Mouse (Mus musculus): ENCODE data around the gene Gm44805. TPM values are rescaled to one million over a fixed set of nuclear protein-coding genes. Genes with fewer than 3 reads are reported as not detected.

Gene Gm44805
- polyA plus RNA-seq, 1 experiment from 2014 or later = not detected

GRCm38 (mm10) chr7:19651063-19651786, 30.0 kb downstream of the Gm44805 start:
- 90% methylated on average over 6 of the region's 6 CpGs for WGBS
- no peak for DNase-seq (ENCODE audit: low spot score)
- Histone ChIP-seq H3K36me3 (replicated peaks; ENCODE audit: control insufficient read depth, insufficient read depth, low read depth, low read length) (peaks cover 5% of the 10 kb centered on the region), H3K9me3 (replicated peaks; ENCODE audit: control insufficient read depth, low read length) (no peaks in the 10 kb centered on the region), H3K27ac (replicated peaks; ENCODE audit: low read depth, low read length) (no peak overlapping the region), H3K4me3 (ENCODE audit: low read depth, low read length) (no peak overlapping the region), H3K4me2 (ENCODE audit: low read depth, low read length) (no peak overlapping the region), H3K9ac (replicated peaks; ENCODE audit: low read length) (no peak overlapping the region), H3K27me3 (ENCODE audit: control insufficient read depth, insufficient read depth, low read length) (no peaks in the 10 kb centered on the region), H3K4me1 (ENCODE audit: control insufficient read depth, insufficient read depth, low read length) (no peaks in the 10 kb centered on the region)
- no peak for ATAC-seq (replicated peaks; ENCODE audit: insufficient number of reproducible peaks, low FRiP score, low TSS enrichment, low read depth)

- H3K27ac ChIP-seq (replicated peaks; ENCODE audit: low read depth, low read length) = no peak overlapping the region
- H3K36me3 ChIP-seq (replicated peaks; ENCODE audit: control insufficient read depth, insufficient read depth, low read depth, low read length) = peaks cover 29% of the 10 kb centered on the region
- DNase-seq (ENCODE audit: low spot score) (no peak), ATAC-seq (replicated peaks; ENCODE audit: insufficient number of reproducible peaks, low FRiP score, low TSS enrichment, low read depth) (no peak)
- no peak overlapping the region for H3K4me2 ChIP-seq (ENCODE audit: low read depth, low read length)
- WGBS = 97% methylated on average over 4 of the region's 4 CpGs
- H3K27me3 ChIP-seq (ENCODE audit: control insufficient read depth, insufficient read depth, low read length) = no peaks in the 10 kb centered on the region
- H3K4me3 ChIP-seq (ENCODE audit: low read depth, low read length) = no peak overlapping the region
- H3K9me3 ChIP-seq (replicated peaks; ENCODE audit: control insufficient read depth, low read length) = no peaks in the 10 kb centered on the region
- no peak overlapping the region for H3K9ac ChIP-seq (replicated peaks; ENCODE audit: low read length)
- no peaks in the 10 kb centered on the region for H3K4me1 ChIP-seq (ENCODE audit: control insufficient read depth, insufficient read depth, low read length)
Measured at GRCm38 (mm10) chr7:19641223-19641622, 40.0 kb downstream of the Gm44805 start.

GRCm38 (mm10) chr7:19635074-19635827, 46.0 kb downstream of the Gm44805 start:
- Histone ChIP-seq H3K4me1 (ENCODE audit: control insufficient read depth, insufficient read depth, low read length) (no peaks in the 10 kb centered on the region), H3K4me3 (ENCODE audit: low read depth, low read length) (no peak overlapping the region), H3K27me3 (ENCODE audit: control insufficient read depth, insufficient read depth, low read length) (no peaks in the 10 kb centered on the region), H3K27ac (replicated peaks; ENCODE audit: low read depth, low read length) (no peak overlapping the region), H3K36me3 (replicated peaks; ENCODE audit: control insufficient read depth, insufficient read depth, low read depth, low read length) (peaks cover 14% of the 10 kb centered on the region), H3K4me2 (ENCODE audit: low read depth, low read length) (no peak overlapping the region), H3K9ac (replicated peaks; ENCODE audit: low read length) (no peak overlapping the region), H3K9me3 (replicated peaks; ENCODE audit: control insufficient read depth, low read length) (no peaks in the 10 kb centered on the region)
- ATAC-seq (replicated peaks; ENCODE audit: insufficient number of reproducible peaks, low FRiP score, low TSS enrichment, low read depth) (no peak), DNase-seq (ENCODE audit: low spot score) (no peak)
- 93% methylated on average over 11 of the region's 11 CpGs for WGBS

GRCm38 (mm10) chr7:19634591-19634990, 46.6 kb downstream of the Gm44805 start:
- Histone ChIP-seq H3K27ac (replicated peaks; ENCODE audit: low read depth, low read length) (no peak overlapping the region), H3K9me3 (replicated peaks; ENCODE audit: control insufficient read depth, low read length) (no peaks in the 10 kb centered on the region), H3K4me1 (ENCODE audit: control insufficient read depth, insufficient read depth, low read length) (no peaks in the 10 kb centered on the region), H3K36me3 (replicated peaks; ENCODE audit: control insufficient read depth, insufficient read depth, low read depth, low read length) (peaks cover 14% of the 10 kb centered on the region), H3K27me3 (ENCODE audit: control insufficient read depth, insufficient read depth, low read length) (no peaks in the 10 kb centered on the region), H3K4me3 (ENCODE audit: low read depth, low read length) (no peak overlapping the region), H3K9ac (replicated peaks; ENCODE audit: low read length) (no peak overlapping the region), H3K4me2 (ENCODE audit: low read depth, low read length) (no peak overlapping the region)
- WGBS = 88% methylated on average over 2 of the region's 2 CpGs
- DNase-seq (ENCODE audit: low spot score) = no peak
- no peak for ATAC-seq (replicated peaks; ENCODE audit: insufficient number of reproducible peaks, low FRiP score, low TSS enrichment, low read depth)

- Histone ChIP-seq H3K4me1 (ENCODE audit: control insufficient read depth, insufficient read depth, low read length) (no peaks in the 10 kb centered on the region), H3K4me2 (ENCODE audit: low read depth, low read length) (no peak overlapping the region), H3K36me3 (replicated peaks; ENCODE audit: control insufficient read depth, insufficient read depth, low read depth, low read length) (peaks cover 14% of the 10 kb centered on the region), H3K27me3 (ENCODE audit: control insufficient read depth, insufficient read depth, low read length) (no peaks in the 10 kb centered on the region), H3K4me3 (ENCODE audit: low read depth, low read length) (no peak overlapping the region), H3K27ac (replicated peaks; ENCODE audit: low read depth, low read length) (no peak overlapping the region), H3K9me3 (replicated peaks; ENCODE audit: control insufficient read depth, low read length) (no peaks in the 10 kb centered on the region), H3K9ac (replicated peaks; ENCODE audit: low read length) (no peak overlapping the region)
- 94% methylated on average over 15 of the region's 15 CpGs for WGBS
- DNase-seq (ENCODE audit: low spot score) (no peak), ATAC-seq (replicated peaks; ENCODE audit: insufficient number of reproducible peaks, low FRiP score, low TSS enrichment, low read depth) (no peak)
Measured at GRCm38 (mm10) chr7:19633855-19634254, 47.4 kb downstream of the Gm44805 start.

- Histone ChIP-seq H3K4me2 (ENCODE audit: low read depth, low read length) (no peak overlapping the region), H3K9me3 (replicated peaks; ENCODE audit: control insufficient read depth, low read length) (no peaks in the 10 kb centered on the region), H3K9ac (replicated peaks; ENCODE audit: low read length) (no peak overlapping the region), H3K27me3 (ENCODE audit: control insufficient read depth, insufficient read depth, low read length) (no peaks in the 10 kb centered on the region), H3K36me3 (replicated peaks; ENCODE audit: control insufficient read depth, insufficient read depth, low read depth, low read length) (peaks cover 13% of the 10 kb centered on the region), H3K4me1 (ENCODE audit: control insufficient read depth, insufficient read depth, low read length) (no peaks in the 10 kb centered on the region), H3K27ac (replicated peaks; ENCODE audit: low read depth, low read length) (no peak overlapping the region), H3K4me3 (ENCODE audit: low read depth, low read length) (no peak overlapping the region)
- 93% methylated on average over 16 of the region's 17 CpGs for WGBS
- no peak for DNase-seq (ENCODE audit: low spot score)
- ATAC-seq (replicated peaks; ENCODE audit: insufficient number of reproducible peaks, low FRiP score, low TSS enrichment, low read depth) = no peak
Measured at GRCm38 (mm10) chr7:19633197-19633596, 48.0 kb downstream of the Gm44805 start.

- Histone ChIP-seq H3K27me3 (ENCODE audit: control insufficient read depth, insufficient read depth, low read length) (no peaks in the 10 kb centered on the region), H3K36me3 (replicated peaks; ENCODE audit: control insufficient read depth, insufficient read depth, low read depth, low read length) (peaks cover 8% of the 10 kb centered on the region), H3K4me3 (ENCODE audit: low read depth, low read length) (no peak overlapping the region), H3K9me3 (replicated peaks; ENCODE audit: control insufficient read depth, low read length) (no peaks in the 10 kb centered on the region), H3K27ac (replicated peaks; ENCODE audit: low read depth, low read length) (no peak overlapping the region), H3K9ac (replicated peaks; ENCODE audit: low read length) (no peak overlapping the region), H3K4me1 (ENCODE audit: control insufficient read depth, insufficient read depth, low read length) (no peaks in the 10 kb centered on the region), H3K4me2 (ENCODE audit: low read depth, low read length) (no peak overlapping the region)
- ATAC-seq (replicated peaks; ENCODE audit: insufficient number of reproducible peaks, low FRiP score, low TSS enrichment, low read depth) = no peak
- no peak for DNase-seq (ENCODE audit: low spot score)
Measured at GRCm38 (mm10) chr7:19632720-19633119, 48.5 kb downstream of the Gm44805 start.

GRCm38 (mm10) chr7:19632275-19632674, 48.9 kb downstream of the Gm44805 start:
- Histone ChIP-seq H3K27ac (replicated peaks; ENCODE audit: low read depth, low read length) (no peak overlapping the region), H3K9me3 (replicated peaks; ENCODE audit: control insufficient read depth, low read length) (no peaks in the 10 kb centered on the region), H3K4me1 (ENCODE audit: control insufficient read depth, insufficient read depth, low read length) (no peaks in the 10 kb centered on the region), H3K27me3 (ENCODE audit: control insufficient read depth, insufficient read depth, low read length) (no peaks in the 10 kb centered on the region), H3K9ac (replicated peaks; ENCODE audit: low read length) (no peak overlapping the region), H3K4me3 (ENCODE audit: low read depth, low read length) (no peak overlapping the region), H3K4me2 (ENCODE audit: low read depth, low read length) (no peak overlapping the region), H3K36me3 (replicated peaks; ENCODE audit: control insufficient read depth, insufficient read depth, low read depth, low read length) (peaks cover 4% of the 10 kb centered on the region)
- no peak for ATAC-seq (replicated peaks; ENCODE audit: insufficient number of reproducible peaks, low FRiP score, low TSS enrichment, low read depth)
- no peak for DNase-seq (ENCODE audit: low spot score)

All from embryonic facial prominence, embryonic 11.5 days (tissue).